In genomic region chr13:20157059-20157458, GRCm38 (mm10) we compare ENCODE assay signal across 26 mouse cellular contexts.
"Had no signal": no experiment of that assay in that cellular context is flagged by ENCODE, and none has a peak within 500 bp of the region (broad histone marks: within the 10 kb centered on the region; RNA-seq: fewer than 3 reads in every experiment).

No protein-coding gene starts in this region.

- H3K9ac ChIP-seq: heart, embryonic 12.5 days; hindbrain, embryonic 12.5 days; hindbrain, embryonic 14.5 days; intestine, embryonic 15.5 days; kidney, embryonic 15.5 days; limb, embryonic 13.5 days; limb, embryonic 15.5 days had no signal

- H3K27me3 ChIP-seq: heart, embryonic 12.5 days; hindbrain, embryonic 12.5 days; intestine, embryonic 15.5 days; kidney, embryonic 15.5 days; limb, embryonic 13.5 days; limb, embryonic 15.5 days had no signal

- H3K4me2 ChIP-seq: heart, embryonic 12.5 days; hindbrain, embryonic 12.5 days; hindbrain, embryonic 14.5 days; intestine, embryonic 15.5 days; kidney, embryonic 15.5 days; limb, embryonic 13.5 days; limb, embryonic 15.5 days; liver, embryonic 11.5 days had no signal

- DNase-seq: gastrocnemius, adult 2 months; gastrocnemius, postnatal 10 days; gastrocnemius, postnatal 25 days; heart, postnatal 10 days; heart, postnatal 4 days; kidney, adult 11 months; kidney, adult 2 months; kidney, adult 9 months; kidney, postnatal 14 days; kidney, postnatal 36 days; layer of hippocampus, adult 9-11 months; layer of hippocampus, postnatal 36 days; left cerebral cortex, postnatal 4 days had no signal

- H3K9me3 ChIP-seq: heart, embryonic 10.5 days; heart, embryonic 12.5 days; hindbrain, embryonic 10.5 days; hindbrain, embryonic 12.5 days; intestine, embryonic 15.5 days; kidney, embryonic 15.5 days; limb, embryonic 13.5 days; limb, embryonic 15.5 days had no signal

- H3K4me1 ChIP-seq: heart, embryonic 10.5 days; heart, embryonic 12.5 days; hindbrain, embryonic 12.5 days; intestine, embryonic 15.5 days had no signal

- H3K4me3 ChIP-seq: gastrocnemius, adult 2 months; heart, embryonic 10.5 days; heart, embryonic 12.5 days; hindbrain, embryonic 10.5 days; hindbrain, embryonic 12.5 days; intestine, embryonic 15.5 days; kidney, embryonic 15.5 days; limb, embryonic 13.5 days; limb, embryonic 15.5 days had no signal

- H3K27ac ChIP-seq: gastrocnemius, adult 2 months; heart, embryonic 10.5 days; hindbrain, embryonic 10.5 days; hindbrain, embryonic 12.5 days; hindbrain, embryonic 14.5 days; intestine, embryonic 15.5 days; kidney, embryonic 15.5 days; kidney, postnatal 0 days; limb, embryonic 13.5 days; limb, embryonic 15.5 days had no signal

- H3K36me3 ChIP-seq: heart, embryonic 10.5 days; heart, embryonic 12.5 days; hindbrain, embryonic 10.5 days; hindbrain, embryonic 12.5 days; intestine, embryonic 15.5 days; kidney, embryonic 15.5 days; limb, embryonic 13.5 days; limb, embryonic 15.5 days had no signal

- ATAC-seq: hindbrain, embryonic 16.5 days; inflammation-experienced regulatory T-cells, adult 6 months; intestine, embryonic 15.5 days had no signal
